Mouse (Mus musculus): ENCODE measurements around the gene Prdm13. TPM values are rescaled to one million over a fixed set of nuclear protein-coding genes. Genes with fewer than 3 reads are reported as not detected.

Gene Prdm13
- polyA plus RNA-seq (2012; rRNA removed) (not detected in 2 replicates), polyA plus RNA-seq (2014; fragmentation: Nextera tagmentation; extraction: Ambion mirVana) (not detected in 2 replicates)

DNA sequence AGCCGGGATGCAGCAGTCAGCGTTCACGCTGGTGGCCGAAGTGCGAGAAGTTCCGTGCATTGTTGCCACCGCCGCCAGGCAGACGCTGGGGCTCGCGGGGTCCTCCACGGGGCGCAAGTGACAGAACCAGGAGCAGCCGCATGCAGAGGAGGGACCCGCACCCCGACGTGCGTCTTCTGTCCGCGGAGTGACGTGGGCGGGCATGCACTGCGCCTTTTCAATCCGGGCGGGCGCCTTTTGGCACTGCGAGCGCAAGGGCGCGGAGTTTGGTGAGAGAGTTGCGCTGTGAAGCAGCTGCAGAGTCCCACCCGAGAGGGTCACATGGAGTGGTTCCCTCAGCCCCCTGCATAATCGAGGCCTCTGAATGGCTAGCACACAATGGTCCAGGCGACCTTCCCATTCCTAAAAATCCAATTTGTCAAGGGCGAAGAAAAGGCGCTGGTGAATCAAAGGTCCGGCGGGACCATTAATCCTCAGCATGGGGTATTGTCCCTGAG, at the start of gene Prdm13:
Prdm13 (minus strand) TSS at position 369 of the 497 bp plus-strand sequence.
- no peak for ATAC-seq (ENCODE audit: low FRiP score, low read depth)
- TF ChIP-seq POLR2A (IDR thresholded peaks at IDR 0.05; ENCODE audit: borderline replicate concordance, extremely low read depth, insufficient read depth, insufficient read length): no peak
- H3K4me1 ChIP-seq (ENCODE audit: control insufficient read depth, insufficient read depth, low read length): peaks cover 6% of the 10 kb centered on the region; the same call in 1 of the 2 replicates
- no peaks in the 10 kb centered on the region for H3K36me3 ChIP-seq (ENCODE audit: control insufficient read depth, insufficient read depth, low read length)
- no peak within 1 kb of the TSS for H3K27ac ChIP-seq (replicated peaks; ENCODE audit: low read depth, low read length)
- under 1% methylated on average over 26 of the region's 38 CpGs for WGBS
- no peak for DNase-seq (ENCODE audit: low spot score)
- no peak within 1 kb of the TSS for H3K4me2 ChIP-seq (replicated peaks; ENCODE audit: low read depth, low read length, severe bottlenecking)
- H3K4me3 ChIP-seq (replicated peaks; ENCODE audit: low read length): no peak within 1 kb of the TSS
- no peak within 1 kb of the TSS for H3K9ac ChIP-seq (ENCODE audit: low read depth, low read length, severe bottlenecking)
- H3K27me3 ChIP-seq (ENCODE audit: control insufficient read depth, insufficient read depth, low read length): peaks cover 100% of the 10 kb centered on the region
- H3K9me3 ChIP-seq (ENCODE audit: control insufficient read depth, low read length): no peaks in the 10 kb centered on the region

DNA sequence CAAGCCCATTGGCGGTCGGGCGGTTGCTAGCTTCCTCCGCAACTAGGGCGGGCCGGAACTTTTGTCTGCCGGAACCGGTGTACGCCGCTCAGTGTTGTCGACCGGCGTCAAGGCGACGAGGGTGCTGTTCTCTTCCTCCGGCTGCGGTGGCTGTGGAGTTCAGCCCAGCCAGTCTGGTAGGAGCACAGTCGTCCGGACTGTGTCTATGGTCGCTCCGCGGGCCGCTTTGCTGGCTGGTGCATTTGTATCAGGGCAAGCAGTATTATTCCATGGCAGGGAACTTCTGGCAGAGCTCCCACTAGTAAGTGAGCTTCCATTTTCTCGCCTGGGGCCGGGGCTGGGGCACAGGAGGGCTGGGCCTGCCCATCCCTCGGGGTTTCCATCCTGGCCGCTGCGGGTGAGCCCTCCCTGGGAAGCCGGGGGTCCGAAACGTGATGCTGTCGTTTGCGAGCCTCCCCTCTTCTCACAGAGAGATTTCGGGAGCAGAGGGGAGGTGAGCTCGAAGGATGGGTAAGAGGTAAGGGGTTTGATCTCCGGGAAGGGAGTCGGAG, 41.9 kb upstream of the Prdm13 start, which contains the start of gene Ccnc:
Ccnc (plus strand) TSS at position 87 of the 551 bp plus-strand sequence.
- peak; percentile 89; the same call in 1 of the 2 replicates for TF ChIP-seq POLR2A (IDR thresholded peaks at IDR 0.05; ENCODE audit: borderline replicate concordance, extremely low read depth, insufficient read depth, insufficient read length)
- Histone ChIP-seq H3K4me1 (ENCODE audit: control insufficient read depth, insufficient read depth, low read length) (peaks cover 4% of the 10 kb centered on the region; the same call in 1 of the 2 replicates), H3K27ac (replicated peaks; ENCODE audit: low read depth, low read length) (peak within 1 kb of the TSS; percentile 63), H3K4me3 (replicated peaks; ENCODE audit: low read length) (peak within 1 kb of the TSS; percentile 70), H3K4me2 (replicated peaks; ENCODE audit: low read depth, low read length, severe bottlenecking) (peak within 1 kb of the TSS; percentile 70), H3K9me3 (ENCODE audit: control insufficient read depth, low read length) (no peaks in the 10 kb centered on the region), H3K36me3 (ENCODE audit: control insufficient read depth, insufficient read depth, low read length) (peaks cover under 1% of the 10 kb centered on the region; the same call in 1 of the 2 replicates), H3K27me3 (ENCODE audit: control insufficient read depth, insufficient read depth, low read length) (no peaks in the 10 kb centered on the region), H3K9ac (ENCODE audit: low read depth, low read length, severe bottlenecking) (peak within 1 kb of the TSS; percentile 74)
- WGBS: under 1% methylated on average over 36 of the region's 37 CpGs
- DNase-seq (ENCODE audit: low spot score) (peak; percentile 95), ATAC-seq (ENCODE audit: low FRiP score, low read depth) (peak; percentile 99)

DNA sequence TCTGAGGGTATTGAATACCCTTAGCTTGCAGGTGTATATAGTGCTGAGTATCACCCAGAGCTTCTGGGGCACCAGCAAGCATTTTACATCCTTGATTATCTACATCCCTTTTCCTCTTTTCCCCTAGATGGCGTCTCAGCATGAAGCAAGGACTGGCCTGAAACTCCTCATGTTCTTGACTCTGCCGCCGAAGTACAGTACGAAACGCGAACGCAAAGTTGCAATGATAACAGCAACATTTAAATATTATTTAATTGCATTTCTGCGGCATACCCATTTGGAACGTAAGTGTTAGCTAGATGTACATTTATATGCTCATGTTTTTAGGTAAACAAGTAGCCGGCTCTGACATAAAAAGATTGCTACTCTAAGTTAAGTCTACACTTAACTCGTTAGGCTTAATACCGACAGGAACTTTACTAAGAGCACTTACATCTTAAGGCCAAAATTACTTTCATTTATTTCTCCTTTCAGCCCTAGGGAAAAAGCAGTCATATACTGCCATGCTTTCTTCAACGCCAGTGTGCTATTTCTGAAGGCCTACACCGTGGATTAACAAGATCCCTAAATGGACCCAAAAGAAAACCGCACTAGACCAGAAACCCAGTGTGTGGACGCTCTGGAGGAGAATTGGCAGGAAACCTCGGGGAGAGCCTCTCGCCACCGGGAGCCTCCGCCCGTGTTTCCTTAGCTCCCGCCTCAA, 41.3 kb upstream of the Prdm13 start:
- H3K4me2 ChIP-seq (replicated peaks; ENCODE audit: low read depth, low read length, severe bottlenecking): peak overlapping the region; percentile 70
- H3K4me1 ChIP-seq (ENCODE audit: control insufficient read depth, insufficient read depth, low read length): peaks cover 4% of the 10 kb centered on the region; the same call in 1 of the 2 replicates
- H3K27me3 ChIP-seq (ENCODE audit: control insufficient read depth, insufficient read depth, low read length): no peaks in the 10 kb centered on the region
- peak overlapping the region; percentile 70 for H3K4me3 ChIP-seq (replicated peaks; ENCODE audit: low read length)
- TF ChIP-seq POLR2A (IDR thresholded peaks at IDR 0.05; ENCODE audit: borderline replicate concordance, extremely low read depth, insufficient read depth, insufficient read length): no peak
- DNase-seq (ENCODE audit: low spot score): peak; percentile 46
- H3K9me3 ChIP-seq (ENCODE audit: control insufficient read depth, low read length): no peaks in the 10 kb centered on the region
- peak; percentile 27; the same call in 1 of the 2 replicates for ATAC-seq (ENCODE audit: low FRiP score, low read depth)
- peak overlapping the region; percentile 35 for H3K27ac ChIP-seq (replicated peaks; ENCODE audit: low read depth, low read length)
- 1% methylated on average over 21 of the region's 22 CpGs for WGBS
- H3K36me3 ChIP-seq (ENCODE audit: control insufficient read depth, insufficient read depth, low read length): no peaks in the 10 kb centered on the region
- peak overlapping the region; percentile 74 for H3K9ac ChIP-seq (ENCODE audit: low read depth, low read length, severe bottlenecking)

DNA sequence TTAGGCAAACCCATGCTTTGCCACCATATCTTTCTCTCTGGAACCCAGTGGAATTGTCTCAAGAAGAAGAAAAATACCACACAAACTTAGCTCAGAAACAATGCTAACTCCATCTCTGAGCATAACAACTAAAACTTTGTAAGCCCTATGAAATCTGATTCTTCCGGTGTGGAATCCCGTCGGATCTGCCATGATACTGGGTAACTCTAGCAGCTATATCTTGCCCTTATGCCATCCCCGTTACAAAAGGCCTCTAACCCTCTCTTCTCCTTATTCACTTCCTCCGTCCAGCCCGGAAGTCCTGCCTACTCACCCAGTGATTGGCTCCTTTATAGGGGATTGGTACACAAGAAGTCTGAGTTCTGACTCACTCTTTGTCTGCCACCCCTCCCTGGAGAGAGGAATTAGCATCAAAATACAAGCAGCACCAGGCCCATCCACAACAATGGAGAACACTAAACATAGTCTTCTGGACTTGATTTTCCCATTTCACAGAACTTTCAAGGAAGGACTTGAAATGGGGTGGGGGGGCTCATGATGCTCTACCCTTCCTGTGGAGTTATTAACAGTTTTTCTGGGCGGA, 37.1 kb upstream of the Prdm13 start:
- no peaks in the 10 kb centered on the region for H3K36me3 ChIP-seq (ENCODE audit: control insufficient read depth, insufficient read depth, low read length)
- H3K9me3 ChIP-seq (ENCODE audit: control insufficient read depth, low read length): no peaks in the 10 kb centered on the region
- no peaks in the 10 kb centered on the region for H3K27me3 ChIP-seq (ENCODE audit: control insufficient read depth, insufficient read depth, low read length)
- no peak for ATAC-seq (ENCODE audit: low FRiP score, low read depth)
- TF ChIP-seq POLR2A (IDR thresholded peaks at IDR 0.05; ENCODE audit: borderline replicate concordance, extremely low read depth, insufficient read depth, insufficient read length): no peak
- no peaks in the 10 kb centered on the region for H3K4me1 ChIP-seq (ENCODE audit: control insufficient read depth, insufficient read depth, low read length)
- DNase-seq (ENCODE audit: low spot score): no peak
- no peak overlapping the region for H3K4me3 ChIP-seq (replicated peaks; ENCODE audit: low read length)
- no peak overlapping the region for H3K9ac ChIP-seq (ENCODE audit: low read depth, low read length, severe bottlenecking)
- H3K4me2 ChIP-seq (replicated peaks; ENCODE audit: low read depth, low read length, severe bottlenecking): no peak overlapping the region
- WGBS: 50% methylated on average over 7 of the region's 7 CpGs
- H3K27ac ChIP-seq (replicated peaks; ENCODE audit: low read depth, low read length): no peak overlapping the region

DNA sequence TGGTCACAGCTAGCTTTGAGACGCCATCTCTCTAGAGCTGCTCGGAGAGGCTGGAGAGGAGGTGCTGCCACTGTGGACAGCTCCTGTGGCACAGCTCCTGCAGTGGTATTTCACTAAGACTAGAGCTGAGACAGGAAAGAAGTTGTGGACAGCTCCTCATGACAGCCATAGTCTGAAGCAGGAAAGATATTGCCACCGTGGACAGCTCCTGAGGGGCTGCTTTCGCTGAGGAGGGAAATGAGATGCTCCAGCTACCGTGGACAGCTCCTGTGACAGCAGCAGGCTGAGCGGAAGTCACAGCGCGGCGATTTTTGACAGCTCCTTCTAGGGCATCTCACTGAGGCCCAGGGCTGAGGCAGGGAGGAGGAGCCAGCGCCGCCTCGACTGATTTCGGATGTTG, 26.4 kb upstream of the Prdm13 start:
- ATAC-seq (ENCODE audit: low FRiP score, low read depth) (peak; percentile 93), DNase-seq (ENCODE audit: low spot score) (peak; percentile 97)
- no peaks in the 10 kb centered on the region for H3K36me3 ChIP-seq (ENCODE audit: control insufficient read depth, insufficient read depth, low read length)
- no peaks in the 10 kb centered on the region for H3K27me3 ChIP-seq (ENCODE audit: control insufficient read depth, insufficient read depth, low read length)
- H3K4me1 ChIP-seq (ENCODE audit: control insufficient read depth, insufficient read depth, low read length): no peaks in the 10 kb centered on the region
- no peaks in the 10 kb centered on the region for H3K9me3 ChIP-seq (ENCODE audit: control insufficient read depth, low read length)
- TF ChIP-seq POLR2A (IDR thresholded peaks at IDR 0.05; ENCODE audit: borderline replicate concordance, extremely low read depth, insufficient read depth, insufficient read length): no peak
- H3K4me3 ChIP-seq (replicated peaks; ENCODE audit: low read length): no peak overlapping the region
- H3K9ac ChIP-seq (ENCODE audit: low read depth, low read length, severe bottlenecking): no peak overlapping the region
- WGBS: 2% methylated on average over 13 of the region's 13 CpGs
- H3K4me2 ChIP-seq (replicated peaks; ENCODE audit: low read depth, low read length, severe bottlenecking): no peak overlapping the region
- H3K27ac ChIP-seq (replicated peaks; ENCODE audit: low read depth, low read length): no peak overlapping the region

Measured in limb, embryonic 14.5 days (tissue).